Comparison of ENCODE assay signal across 11 mouse cellular contexts in the genomic region with DNA sequence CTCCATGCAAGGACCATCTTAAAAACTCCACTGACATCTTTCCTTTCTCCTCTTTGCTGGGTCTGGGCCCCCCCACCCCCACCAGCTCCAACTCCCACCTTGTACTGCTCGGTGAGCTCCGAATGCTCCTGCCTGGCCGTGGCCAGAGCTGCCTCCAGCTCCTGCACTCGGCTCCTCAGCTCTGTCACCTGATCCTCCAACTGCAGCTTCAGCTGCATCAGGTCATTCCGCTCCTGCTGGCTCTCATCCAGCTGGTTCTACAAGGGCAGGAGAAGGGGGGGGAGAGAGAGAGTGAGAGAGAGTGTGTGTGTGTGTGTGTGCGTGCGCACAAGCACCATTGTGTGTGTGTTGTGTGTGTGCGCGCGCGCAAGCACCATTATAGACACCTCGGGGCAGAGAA. TPM values are rescaled to one million over a fixed set of nuclear protein-coding genes. Genes with fewer than 3 reads are reported as not detected.
DNase-seq lines count a peak whose midpoint lies in the region; ATAC-seq and TF ChIP-seq lines count a peak whose summit lies in the region.
"Had no signal": no experiment of that assay in that cellular context is flagged by ENCODE, and none has a peak within 500 bp of the region (broad histone marks: within the 10 kb centered on the region; RNA-seq: fewer than 3 reads in every experiment).

No protein-coding gene starts in this region.

- no peak for TF ChIP-seq CTCF in kidney, adult 2 months (conservative IDR thresholded peaks at IDR 0.05; ENCODE audit: insufficient read depth, insufficient read length, low read depth, low read length)

- H3K9me3 ChIP-seq in midbrain, embryonic 12.5 days = no peaks in the 10 kb centered on the region
- no peaks in the 10 kb centered on the region for H3K9me3 ChIP-seq in midbrain, embryonic 16.5 days (replicated peaks; ENCODE audit: control insufficient read depth, low read length, poor library complexity, severe bottlenecking)
- H3K9me3 ChIP-seq in stomach, embryonic 15.5 days = no peaks in the 10 kb centered on the region
- H3K9me3 ChIP-seq in hindbrain, embryonic 16.5 days (ENCODE audit: control insufficient read depth, low read length) = no peaks in the 10 kb centered on the region
- H3K9me3 ChIP-seq: limb, embryonic 15.5 days; neural tube, embryonic 13.5 days had no signal

- 0 out of 2 replicates have a peak overlapping the region, but pooled peaks have one; percentile 24 for H3K9ac ChIP-seq in midbrain, embryonic 12.5 days (replicated peaks)
- no peak overlapping the region for H3K9ac ChIP-seq in midbrain, embryonic 16.5 days (ENCODE audit: low read depth, low read length)
- no peak overlapping the region for H3K9ac ChIP-seq in stomach, embryonic 15.5 days
- no peak overlapping the region for H3K9ac ChIP-seq in hindbrain, embryonic 16.5 days (ENCODE audit: low read depth, low read length)
- H3K9ac ChIP-seq: limb, embryonic 15.5 days; neural tube, embryonic 13.5 days had no signal

- peaks cover 2% of the 10 kb centered on the region; the same call in 1 of the 2 replicates for H3K27me3 ChIP-seq in midbrain, embryonic 12.5 days
- H3K27me3 ChIP-seq in midbrain, embryonic 16.5 days (ENCODE audit: control insufficient read depth, insufficient read depth, low read depth, low read length) = no peaks in the 10 kb centered on the region
- no peaks in the 10 kb centered on the region for H3K27me3 ChIP-seq in kidney, adult 2 months (replicated peaks; ENCODE audit: control insufficient read depth, insufficient read depth, low read length)
- H3K27me3 ChIP-seq in stomach, embryonic 15.5 days (replicated peaks) = no peaks in the 10 kb centered on the region
- H3K27me3 ChIP-seq in hindbrain, embryonic 16.5 days (replicated peaks; ENCODE audit: control insufficient read depth, insufficient read depth, low read length) = no peaks in the 10 kb centered on the region
- H3K27me3 ChIP-seq: limb, embryonic 15.5 days; neural tube, embryonic 13.5 days; Patski had no signal

- 78% methylated on average over 12 of the region's 12 CpGs for WGBS in midbrain, embryonic 12.5 days
- 72% methylated on average over 12 of the region's 12 CpGs for WGBS in midbrain, embryonic 16.5 days
- 54% methylated on average over 12 of the region's 12 CpGs for WGBS in kidney, adult 2 months
- WGBS in stomach, embryonic 15.5 days = 46% methylated on average over 12 of the region's 12 CpGs
- WGBS in hindbrain, embryonic 16.5 days = 63% methylated on average over 12 of the region's 12 CpGs

- DNase-seq in adrenal gland, postnatal 14 days = peak; percentile 72
- DNase-seq in adrenal gland, postnatal 4 days (ENCODE audit: low spot score in 2 of 2) = no peak
- DNase-seq in kidney, adult 2 months = peak; percentile 44
- no peak for DNase-seq in left cerebral cortex, postnatal 14 days (ENCODE audit: low spot score in 2 of 2)

- no peak for TF ChIP-seq POLR2A in kidney, adult 2 months (IDR thresholded peaks at IDR 0.05; ENCODE audit: low read depth, low read length)

- H3K27ac ChIP-seq in midbrain, embryonic 12.5 days (replicated peaks) = no peak overlapping the region
- no peak overlapping the region for H3K27ac ChIP-seq in midbrain, embryonic 16.5 days (ENCODE audit: low read length)
- H3K27ac ChIP-seq in kidney, adult 2 months (ENCODE audit: insufficient read depth, low read depth, low read length) = no peak overlapping the region
- H3K27ac ChIP-seq in stomach, embryonic 15.5 days = no peak overlapping the region
- no peak overlapping the region for H3K27ac ChIP-seq in hindbrain, embryonic 16.5 days (ENCODE audit: low read depth, low read length)
- H3K27ac ChIP-seq: limb, embryonic 15.5 days; neural tube, embryonic 13.5 days had no signal

- intact Hi-C loops in left cerebral cortex, postnatal 14 days (cut with DNase I) = no loop called here

- peaks cover 81% of the 10 kb centered on the region for H3K36me3 ChIP-seq in midbrain, embryonic 12.5 days
- H3K36me3 ChIP-seq in midbrain, embryonic 16.5 days (ENCODE audit: control insufficient read depth, insufficient read depth, low read length) = peaks cover 53% of the 10 kb centered on the region
- H3K36me3 ChIP-seq in kidney, adult 2 months (ENCODE audit: control insufficient read depth, insufficient read depth, low read length) = peaks cover 7% of the 10 kb centered on the region
- H3K36me3 ChIP-seq in stomach, embryonic 15.5 days = peaks cover 19% of the 10 kb centered on the region; the same call in 1 of the 2 replicates
- peaks cover 28% of the 10 kb centered on the region for H3K36me3 ChIP-seq in hindbrain, embryonic 16.5 days (ENCODE audit: control insufficient read depth, insufficient read depth, low read length)

- peaks cover 7% of the 10 kb centered on the region for H3K4me1 ChIP-seq in midbrain, embryonic 12.5 days
- H3K4me1 ChIP-seq in midbrain, embryonic 16.5 days (ENCODE audit: control insufficient read depth, insufficient read depth, low read length) = peaks cover 7% of the 10 kb centered on the region
- H3K4me1 ChIP-seq in kidney, adult 2 months (ENCODE audit: control insufficient read depth, insufficient read depth, low read length) = peaks cover 2% of the 10 kb centered on the region
- peaks cover 2% of the 10 kb centered on the region; the same call in 1 of the 2 replicates for H3K4me1 ChIP-seq in stomach, embryonic 15.5 days
- H3K4me1 ChIP-seq in hindbrain, embryonic 16.5 days (ENCODE audit: control insufficient read depth, insufficient read depth, low read depth, low read length) = peaks cover 7% of the 10 kb centered on the region

- H3K4me3 ChIP-seq in midbrain, embryonic 12.5 days = no peak overlapping the region
- no peak overlapping the region for H3K4me3 ChIP-seq in midbrain, embryonic 16.5 days (ENCODE audit: low read depth, low read length)
- H3K4me3 ChIP-seq in kidney, adult 2 months (ENCODE audit: insufficient read depth, low read depth, low read length) = no peak overlapping the region
- no peak overlapping the region for H3K4me3 ChIP-seq in stomach, embryonic 15.5 days (replicated peaks)
- H3K4me3 ChIP-seq in hindbrain, embryonic 16.5 days (ENCODE audit: low read length) = no peak overlapping the region
- H3K4me3 ChIP-seq: limb, embryonic 15.5 days; neural tube, embryonic 13.5 days had no signal

- ATAC-seq in midbrain, embryonic 12.5 days (ENCODE audit: low FRiP score, low read depth) = no peak
- ATAC-seq in midbrain, embryonic 16.5 days = no peak
- 0 out of 2 replicates have a peak, but pooled peaks have one; percentile 50 for ATAC-seq in stomach, embryonic 15.5 days (ENCODE audit: insufficient read depth, low FRiP score, low read depth)
- no peak; the same call in 1 of the 2 replicates for ATAC-seq in hindbrain, embryonic 16.5 days
- ATAC-seq: Patski had no signal

- H3K4me2 ChIP-seq in midbrain, embryonic 12.5 days (replicated peaks) = no peak overlapping the region
- H3K4me2 ChIP-seq in midbrain, embryonic 16.5 days (ENCODE audit: low read length) = no peak overlapping the region
- no peak overlapping the region for H3K4me2 ChIP-seq in stomach, embryonic 15.5 days
- H3K4me2 ChIP-seq in hindbrain, embryonic 16.5 days (ENCODE audit: low read length) = no peak overlapping the region
- H3K4me2 ChIP-seq: limb, embryonic 15.5 days; neural tube, embryonic 13.5 days had no signal

RNA-seq across cellular contexts. Expression of gene Calcoco1, which starts 5.8 kb away (rescaled TPM):
- total RNA-seq in adrenal gland, postnatal 14 days (2021) = 85.8 and 96.7 TPM in 2 replicates
- total RNA-seq in adrenal gland, postnatal 4 days (2021) = 100 to 1,000 TPM; 118 to 120 TPM
- polyA plus RNA-seq in midbrain, embryonic 12.5 days (2016; fragmentation: Nextera tagmentation; extraction: Ambion mirVana) = 41.4 and 42.4 TPM in 2 replicates
- 38.3 and 38.7 TPM in 2 replicates for polyA plus RNA-seq in midbrain, embryonic 16.5 days (2015; fragmentation: Nextera tagmentation; extraction: Ambion mirVana)
- 57.7 and 60.6 TPM in 2 replicates for polyA plus RNA-seq in kidney, adult 2 months (2012; rRNA removed)
- 29.9 and 33.5 TPM in 2 replicates for polyA plus RNA-seq in stomach, embryonic 15.5 days (2015; fragmentation: Nextera tagmentation; extraction: Ambion mirVana)
- 34.6 and 40.9 TPM in 2 replicates for polyA plus RNA-seq in hindbrain, embryonic 16.5 days (2015; fragmentation: Nextera tagmentation; extraction: Ambion mirVana)
- total RNA-seq in left cerebral cortex, postnatal 14 days (2021) = 10 to 100 TPM; 56.9 to 58.4 TPM

RNA-seq across cellular contexts. Expression of gene Atp5g2, which starts 44.0 kb away (rescaled TPM):
- 35.4 and 47.3 TPM in 2 replicates for total RNA-seq in adrenal gland, postnatal 14 days (2021)
- 10 to 100 TPM; 18.1 to 18.2 TPM for total RNA-seq in adrenal gland, postnatal 4 days (2021)
- polyA plus RNA-seq in midbrain, embryonic 12.5 days (2016; fragmentation: Nextera tagmentation; extraction: Ambion mirVana) = 55.9 and 67.0 TPM in 2 replicates
- polyA plus RNA-seq in midbrain, embryonic 16.5 days (2015; fragmentation: Nextera tagmentation; extraction: Ambion mirVana) = 46.9 and 49.8 TPM in 2 replicates
- 563 and 636 TPM in 2 replicates for polyA plus RNA-seq in kidney, adult 2 months (2012; rRNA removed)
- polyA plus RNA-seq in stomach, embryonic 15.5 days (2015; fragmentation: Nextera tagmentation; extraction: Ambion mirVana) = 57.1 and 63.3 TPM in 2 replicates
- 41.0 and 50.2 TPM in 2 replicates for polyA plus RNA-seq in hindbrain, embryonic 16.5 days (2015; fragmentation: Nextera tagmentation; extraction: Ambion mirVana)
- 10 to 100 TPM; 13.4 to 14.4 TPM for total RNA-seq in left cerebral cortex, postnatal 14 days (2021)

Comparison
In these comparisons a context has a peak if more than half of its experiments do, and no peak if none do; other contexts are left out.
1. DNase-seq: peak in adrenal gland, postnatal 14 days (single experiment) and kidney, adult 2 months (single experiment); none in adrenal gland, postnatal 4 days (0 of 2) and left cerebral cortex, postnatal 14 days (0 of 2).